16 mouse cellular contexts compared by ENCODE assay signal in the genomic region with DNA sequence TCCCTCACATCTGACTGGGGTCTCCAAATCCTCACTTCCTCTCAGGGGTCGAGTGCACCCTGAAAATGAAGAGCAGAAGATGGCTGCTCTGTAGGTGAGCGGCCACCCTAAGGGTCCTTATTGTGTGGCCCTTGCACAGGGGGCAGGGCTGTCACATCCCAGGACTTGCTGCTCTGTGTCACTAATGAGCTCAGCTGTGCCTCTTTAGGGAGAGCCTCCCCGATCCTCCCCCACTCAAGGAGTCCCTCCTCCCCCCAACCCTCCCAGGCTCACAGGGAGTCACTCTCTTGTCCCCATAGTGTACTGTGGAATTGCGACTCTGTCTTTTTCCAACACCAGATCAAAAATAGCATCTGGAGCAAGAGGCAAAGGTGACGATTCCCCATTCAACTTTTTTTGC.
DNase-seq lines count a peak whose midpoint lies in the region; ATAC-seq and TF ChIP-seq lines count a peak whose summit lies in the region.
"Had no signal": no experiment of that assay in that cellular context is flagged by ENCODE, and none has a peak within 500 bp of the region (broad histone marks: within the 10 kb centered on the region; RNA-seq: fewer than 3 reads in every experiment).

No protein-coding gene starts in this region.

- no peak overlapping the region for H3K4me3 ChIP-seq in kidney, adult 2 months (ENCODE audit: insufficient read depth, low read depth, low read length)
- no peak overlapping the region for H3K4me3 ChIP-seq in midbrain, embryonic 13.5 days (replicated peaks)
- no peak overlapping the region for H3K4me3 ChIP-seq in midbrain, postnatal 0 days (ENCODE audit: low read depth, low read length)
- H3K4me3 ChIP-seq: erythroblast, embryonic 14.5 days; gastrocnemius, adult 2 months; intestine, embryonic 15.5 days had no signal

- DNase-seq in heart, adult 11 months, result peak; percentile 95
- no peak for DNase-seq in heart, postnatal 14 days
- DNase-seq in kidney, adult 2 months, result no peak
- no peak for DNase-seq in kidney, adult 11 months
- DNase-seq in midbrain, postnatal 0 days (ENCODE audit: low spot score), result no peak
- DNase-seq in testis, postnatal 10 days (ENCODE audit: low spot score), result peak; percentile 56
- DNase-seq in frontal cortex, postnatal 36 days (ENCODE audit: low spot score in 2 of 2), result no peak
- DNase-seq: adrenal gland, adult 2 months; B cell, adult 2 months; cerebellum, adult 9-10 months; embryo, embryonic 11 days; gastrocnemius, adult 2 months had no signal

- no peaks in the 10 kb centered on the region for H3K36me3 ChIP-seq in kidney, adult 2 months (ENCODE audit: control insufficient read depth, insufficient read depth, low read length)
- 0 out of 2 replicates have a peak, but pooled peaks cover 4% of the 10 kb centered on the region for H3K36me3 ChIP-seq in midbrain, embryonic 13.5 days
- H3K36me3 ChIP-seq in midbrain, postnatal 0 days (ENCODE audit: insufficient read depth, low read length), result no peaks in the 10 kb centered on the region
- H3K36me3 ChIP-seq: intestine, embryonic 15.5 days had no signal

- H3K9me3 ChIP-seq in midbrain, embryonic 13.5 days, result no peaks in the 10 kb centered on the region
- H3K9me3 ChIP-seq in midbrain, postnatal 0 days (ENCODE audit: low read length), result no peaks in the 10 kb centered on the region
- H3K9me3 ChIP-seq: intestine, embryonic 15.5 days had no signal

- 53% methylated on average over 5 of the region's 5 CpGs for WGBS in kidney, adult 2 months
- WGBS in midbrain, embryonic 13.5 days, result 47% methylated on average over 5 of the region's 5 CpGs
- WGBS in midbrain, postnatal 0 days, result 49% methylated on average over 5 of the region's 5 CpGs

- no peak overlapping the region for H3K4me2 ChIP-seq in midbrain, embryonic 13.5 days (replicated peaks)
- H3K4me2 ChIP-seq in midbrain, postnatal 0 days (ENCODE audit: low read depth, low read length, poor library complexity, severe bottlenecking), result no peak overlapping the region
- H3K4me2 ChIP-seq: intestine, embryonic 15.5 days had no signal

- no peaks in the 10 kb centered on the region for H3K27me3 ChIP-seq in kidney, adult 2 months (replicated peaks; ENCODE audit: control insufficient read depth, insufficient read depth, low read length)
- H3K27me3 ChIP-seq in midbrain, embryonic 13.5 days, result no peaks in the 10 kb centered on the region
- H3K27me3 ChIP-seq in midbrain, postnatal 0 days (ENCODE audit: insufficient read depth, low read length), result no peaks in the 10 kb centered on the region
- H3K27me3 ChIP-seq: intestine, embryonic 15.5 days had no signal

- no peak overlapping the region for H3K9ac ChIP-seq in midbrain, embryonic 13.5 days (replicated peaks)
- no peak overlapping the region for H3K9ac ChIP-seq in midbrain, postnatal 0 days (replicated peaks; ENCODE audit: low read length, poor library complexity, severe bottlenecking)
- H3K9ac ChIP-seq: intestine, embryonic 15.5 days had no signal

- H3K4me1 ChIP-seq in kidney, adult 2 months (ENCODE audit: control insufficient read depth, insufficient read depth, low read length), result peaks cover 17% of the 10 kb centered on the region
- peaks cover 21% of the 10 kb centered on the region for H3K4me1 ChIP-seq in midbrain, embryonic 13.5 days (replicated peaks)
- H3K4me1 ChIP-seq in midbrain, postnatal 0 days (ENCODE audit: insufficient read depth, low read length), result no peaks in the 10 kb centered on the region

- TF ChIP-seq POLR2A in kidney, adult 2 months (IDR thresholded peaks at IDR 0.05; ENCODE audit: low read depth, low read length), result no peak

- no peak for TF ChIP-seq CTCF in kidney, adult 2 months (conservative IDR thresholded peaks at IDR 0.05; ENCODE audit: insufficient read depth, insufficient read length, low read depth, low read length)
- TF ChIP-seq CTCF in midbrain, postnatal 0 days (IDR thresholded peaks at IDR 0.05), result no peak

- peak overlapping the region; percentile 55; the same call in 1 of the 2 replicates for H3K27ac ChIP-seq in kidney, adult 2 months (ENCODE audit: insufficient read depth, low read depth, low read length)
- no peak overlapping the region for H3K27ac ChIP-seq in midbrain, embryonic 13.5 days
- no peak overlapping the region for H3K27ac ChIP-seq in midbrain, postnatal 0 days (ENCODE audit: low read depth, low read length)
- H3K27ac ChIP-seq: gastrocnemius, adult 2 months; intestine, embryonic 15.5 days; macrophage had no signal

- intact Hi-C loops in heart, postnatal 14 days (cut with DNase I), result no loop called here

- 0 out of 2 replicates have a peak, but pooled peaks have one; percentile 34 for ATAC-seq in midbrain, embryonic 13.5 days
- no peak for ATAC-seq in midbrain, postnatal 0 days (ENCODE audit: low FRiP score)
- ATAC-seq: intestine, embryonic 15.5 days had no signal

Comparison
In these comparisons a context has a peak if more than half of its experiments do, and no peak if none do; other contexts are left out.
1. DNase-seq: peak in heart, adult 11 months (single experiment) and testis, postnatal 10 days (single experiment); none in heart, postnatal 14 days (0 of 2), kidney, adult 2 months (single experiment), kidney, adult 11 months (single experiment), midbrain, postnatal 0 days (single experiment) and frontal cortex, postnatal 36 days (0 of 2).